Mouse (Mus musculus) cerebellum, adult 11 months (tissue): Measurements from ENCODE around the gene Armc10.
"Not testable (repeated sequence)": the region's sequence is repeated elsewhere in the genome, so short reads cannot be mapped to it uniquely, and the experiment has no call there.

Source experiments
- DNase-seq: peaks from one replicate; pipeline ENCODE4 v3.0.0; 2022

The Armc10 gene

DNA sequence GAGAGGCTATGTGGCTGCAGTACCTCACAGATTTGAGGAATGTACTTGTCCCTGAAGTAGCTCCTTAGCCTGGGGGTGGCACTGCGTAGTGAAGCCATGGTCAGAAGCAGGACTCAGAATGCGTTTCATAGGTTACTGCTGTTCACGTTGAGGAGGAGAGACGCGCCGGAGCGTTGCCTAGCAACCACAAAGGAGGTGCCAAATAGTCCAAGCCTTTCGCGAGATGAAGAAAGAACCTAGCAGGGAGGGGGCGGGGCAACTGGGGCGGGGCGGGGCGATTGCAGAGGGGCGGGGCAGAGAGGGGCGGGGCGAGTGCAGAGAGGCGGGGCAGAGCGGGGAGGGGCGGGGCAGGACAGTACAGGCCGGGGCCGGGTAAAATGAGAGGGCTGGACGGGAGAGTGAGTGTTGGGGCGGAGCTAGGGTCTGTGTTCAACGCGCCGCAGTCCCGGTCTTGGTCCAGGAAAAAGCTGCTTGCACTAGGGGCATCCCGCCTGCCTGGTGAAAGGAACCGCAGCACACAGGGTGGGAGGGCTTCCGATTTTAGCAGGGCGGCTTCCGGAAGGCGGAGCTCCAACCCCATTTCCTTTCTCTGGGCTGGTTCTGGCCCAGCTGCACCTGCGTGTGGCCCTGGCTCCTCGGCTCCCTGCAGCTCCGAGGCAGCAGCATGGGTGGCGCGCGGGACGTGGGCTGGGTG, at the start of gene Armc10, which contains the start of gene Fbxl13:
Armc10 (plus strand) TSS at position 375 of the 694 bp plus-strand sequence.
Fbxl13 (minus strand) TSS at position 196 of the 694 bp plus-strand sequence.
- DNase-seq: peak; percentile 76

DNA sequence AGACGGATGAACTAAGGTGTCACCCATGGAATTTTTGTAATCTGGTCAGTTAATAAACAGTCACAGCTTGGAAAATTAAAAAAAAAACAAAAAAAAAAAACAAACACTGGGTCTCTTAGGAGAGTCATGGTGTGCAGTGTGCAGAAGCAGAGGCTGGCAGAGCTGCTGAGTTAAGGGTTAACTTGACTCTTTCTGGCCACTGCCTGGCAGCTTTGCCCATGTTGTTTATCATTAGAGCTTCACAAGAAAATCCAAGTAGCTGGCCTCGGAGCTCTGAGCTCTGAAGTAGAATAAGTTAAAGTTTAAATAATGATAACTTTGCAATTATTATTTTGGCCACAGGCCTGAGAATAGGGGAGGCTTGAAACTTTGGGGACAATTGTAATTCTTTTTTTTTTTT, 46.1 kb upstream of the Armc10 start:
- DNase-seq: not testable (repeated sequence)

GRCm38 (mm10) chr5:21599961-21600360, 45.7 kb upstream of the Armc10 start:
- no peak for DNase-seq

GRCm38 (mm10) chr5:21605936-21606335, 39.7 kb upstream of the Armc10 start:
- no peak for DNase-seq

GRCm38 (mm10) chr5:21608311-21609304, 37.0 kb upstream of the Armc10 start:
- DNase-seq: peak; percentile 21

DNA sequence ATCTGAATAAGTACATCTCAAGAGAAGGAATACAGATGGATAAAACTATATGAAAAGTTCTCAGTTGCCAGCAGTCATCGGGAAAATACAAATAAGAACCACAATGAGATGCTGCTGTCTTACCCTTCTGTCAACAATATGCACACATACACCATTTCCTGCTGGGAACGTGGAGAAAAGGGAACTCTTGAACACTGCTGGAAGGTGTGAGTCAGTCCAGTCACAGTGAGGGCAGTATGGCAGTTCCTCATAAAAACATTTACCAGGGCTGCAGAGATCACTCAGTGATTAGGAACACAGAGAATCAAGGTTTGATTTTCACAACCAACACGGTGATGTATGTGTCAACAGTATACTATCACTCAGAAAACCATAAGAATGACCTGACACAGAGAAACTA, 34.6 kb upstream of the Armc10 start:
- DNase-seq: no peak

GRCm38 (mm10) chr5:21614299-21614698, 31.3 kb upstream of the Armc10 start:
- DNase-seq: not testable (repeated sequence)

DNA sequence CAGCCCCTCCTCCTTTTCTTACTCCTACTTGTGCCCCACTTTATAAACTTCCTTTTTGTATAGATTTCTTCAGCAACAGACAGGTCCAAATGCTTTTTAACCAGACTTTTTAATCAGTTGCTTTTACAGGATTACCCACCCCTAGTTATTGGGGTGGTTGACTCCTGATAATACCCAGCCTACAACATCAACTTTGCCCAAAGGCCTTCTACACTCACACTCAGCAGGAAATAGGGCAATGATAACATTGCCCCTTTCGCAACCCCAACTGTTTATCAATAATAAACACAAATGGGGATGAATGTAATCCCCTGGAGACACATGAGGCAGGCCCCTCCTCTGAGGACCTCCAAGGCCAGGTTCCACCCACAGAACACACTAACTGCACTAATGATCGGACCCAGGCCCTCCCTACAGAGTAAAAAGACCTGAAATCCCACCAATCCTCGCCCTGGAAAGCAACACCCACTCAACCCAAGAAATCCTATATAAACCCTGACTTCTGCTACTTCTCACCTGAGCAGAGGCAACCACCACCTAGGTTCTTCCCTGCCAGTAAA, 29.1 kb upstream of the Armc10 start:
- DNase-seq: no peak

- no peak for DNase-seq
These were observed 19.7 kb upstream of the Armc10 start for GRCm38 (mm10) chr5:21625916-21626315.

DNA sequence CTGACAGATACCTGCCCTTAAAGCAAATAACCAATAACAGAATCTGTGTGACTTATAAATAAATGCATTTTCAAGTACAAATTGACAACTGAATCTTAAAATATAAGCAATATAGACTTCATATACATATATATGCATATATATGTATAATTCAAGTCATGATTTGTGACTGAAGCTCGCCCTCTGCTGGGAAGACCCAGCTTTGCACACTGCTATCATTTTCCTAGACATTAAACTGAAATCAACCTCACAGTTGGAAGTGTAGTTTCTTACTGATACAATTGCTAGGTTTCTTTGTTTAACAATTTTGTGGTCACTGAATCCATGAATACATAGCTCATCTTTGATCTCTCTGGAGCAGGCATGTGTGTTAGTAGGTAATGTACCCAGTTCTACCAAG, 4.7 kb upstream of the Armc10 start:
- DNase-seq: peak; percentile 23

- no peak for DNase-seq
These were observed 2.0 kb upstream of the Armc10 start for GRCm38 (mm10) chr5:21643606-21644005.

- DNase-seq: no peak
These were observed 648 bp upstream of the Armc10 start for GRCm38 (mm10) chr5:21644891-21645438.

DNA sequence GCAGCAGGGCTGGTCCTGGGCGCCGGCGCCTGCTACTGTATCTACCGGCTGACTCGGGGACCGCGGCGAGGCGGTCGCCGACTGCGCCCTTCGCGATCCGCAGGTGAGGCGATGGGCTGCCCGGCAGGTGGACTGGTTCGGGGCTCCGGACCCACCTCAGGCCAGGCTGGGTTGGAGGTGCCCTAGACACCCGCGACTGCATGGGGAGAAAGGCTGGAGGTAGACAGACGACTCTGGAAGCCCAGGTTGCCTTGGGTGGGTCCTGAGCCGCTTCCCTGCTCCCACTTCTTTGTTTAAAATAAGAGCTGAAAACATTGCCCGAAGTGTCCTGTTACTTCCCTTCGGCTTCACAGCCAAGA, 499 bp downstream of the Armc10 start:
- DNase-seq: no peak

- no peak for DNase-seq
These were observed 5.1 kb downstream of the Armc10 start for GRCm38 (mm10) chr5:21650736-21651135.

DNA sequence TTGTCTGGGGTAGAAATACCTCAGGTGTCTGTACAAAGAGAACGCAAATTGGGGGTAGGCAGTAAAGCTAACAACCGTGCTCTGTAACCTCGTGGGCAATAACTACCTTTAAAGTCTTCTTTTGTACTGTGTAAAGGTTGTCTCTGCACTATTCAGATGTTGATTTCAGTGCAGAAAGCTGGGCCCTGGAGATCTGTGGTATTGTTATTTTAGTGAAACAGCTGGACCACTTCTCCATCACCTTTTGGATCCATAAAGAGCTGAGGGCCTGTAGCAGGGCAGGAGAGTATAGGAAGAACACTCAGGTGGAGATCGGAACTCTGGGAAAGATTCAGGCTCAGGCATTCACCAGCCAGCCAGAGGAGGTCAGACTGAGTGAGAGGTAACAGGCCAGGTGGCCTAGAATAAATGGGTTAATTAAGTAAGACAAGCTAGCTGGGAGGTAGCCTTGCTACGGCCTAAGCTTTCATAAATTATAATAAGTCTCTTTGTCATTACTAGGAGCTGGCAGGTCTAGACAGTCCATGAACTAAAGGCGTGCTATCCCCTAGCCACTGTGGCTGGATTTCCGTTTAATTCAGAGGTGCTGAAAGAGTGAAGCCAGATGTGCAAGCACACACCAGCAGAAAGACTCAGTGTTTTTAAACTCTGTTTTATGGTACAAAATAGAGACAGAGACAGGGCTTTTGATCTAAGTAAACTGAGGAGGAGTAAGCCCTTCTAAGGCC, 6.4 kb downstream of the Armc10 start:
- DNase-seq: no peak

DNA sequence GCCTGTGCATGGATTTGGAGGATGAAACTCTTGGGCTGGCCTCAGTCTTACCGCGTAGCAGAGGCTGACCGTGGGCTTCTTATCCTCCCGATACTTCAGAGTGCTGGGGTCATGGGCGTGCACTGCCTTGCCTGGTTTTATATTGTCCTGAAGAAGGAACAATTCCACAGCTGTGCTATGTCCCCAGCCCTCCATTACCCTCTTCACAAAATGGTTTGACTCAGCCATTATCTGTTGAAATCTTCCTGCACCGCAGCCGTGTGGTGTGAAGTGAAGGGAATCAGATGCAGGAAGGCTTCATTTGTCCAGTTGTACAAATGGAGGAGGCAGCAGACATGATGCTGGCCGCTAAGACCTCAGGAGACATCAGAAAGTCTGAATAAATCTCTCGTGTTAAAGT, 11.3 kb downstream of the Armc10 start:
- DNase-seq: no peak

DNA sequence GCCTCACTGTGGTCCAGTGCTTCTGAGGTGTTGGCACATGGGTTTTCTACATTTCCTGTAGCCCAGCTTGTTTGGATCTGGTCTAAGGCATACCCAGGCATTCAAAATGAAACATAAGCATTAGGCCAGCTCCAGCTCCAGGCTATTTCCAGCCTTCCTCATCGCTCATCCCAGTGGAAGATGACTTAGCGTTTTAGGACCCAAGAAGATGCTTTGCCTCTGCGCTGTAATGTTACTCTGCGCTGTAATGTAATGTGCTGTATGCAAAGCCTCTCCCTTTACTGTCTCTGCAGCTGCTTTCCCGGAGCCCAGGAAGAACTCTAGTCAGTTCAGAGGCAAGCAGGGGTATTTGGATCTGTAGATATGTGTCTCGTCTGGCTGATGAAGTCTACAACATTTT, 12.4 kb downstream of the Armc10 start:
- DNase-seq: no peak

- DNase-seq: peak; percentile 54
These were observed 13.2 kb downstream of the Armc10 start for GRCm38 (mm10) chr5:21658623-21659395.

DNA sequence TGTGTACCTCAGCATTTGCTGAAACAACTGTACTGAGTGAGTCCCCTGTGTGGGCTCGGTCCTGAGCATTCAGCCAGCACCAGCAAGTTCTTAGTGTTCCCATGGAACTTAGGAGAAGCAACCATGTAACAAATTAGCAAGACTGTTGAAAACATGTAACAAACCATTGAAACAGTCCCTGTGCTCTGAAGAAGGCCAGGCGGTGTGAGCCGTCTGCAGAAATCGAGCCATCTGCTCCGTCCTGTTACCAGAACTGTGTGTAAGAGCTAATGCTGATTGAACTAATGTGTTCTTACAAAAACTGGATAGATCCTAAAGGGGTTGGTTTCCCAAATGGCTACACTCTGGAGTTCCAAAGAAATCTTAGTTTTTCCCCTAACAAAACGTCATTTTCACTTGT, 15.2 kb downstream of the Armc10 start:
- no peak for DNase-seq

GRCm38 (mm10) chr5:21663081-21663480, 17.5 kb downstream of the Armc10 start:
- no peak for DNase-seq
